Mouse (Mus musculus) forebrain, embryonic 14.5 days (tissue): ENCODE results near the gene Coq10a. TPM values are rescaled to one million over a fixed set of nuclear protein-coding genes. Genes with fewer than 3 reads are reported as not detected.

Experiments used
- microRNA-seq: library from miRNA; unstranded; fragments of <30 nt; microRNA quantifications from one replicate; pipeline ENCODE4, GENCODE M21; 2016
- polyA plus RNA-seq: library from polyadenylated mRNA; unstranded; fragments of >200 nt; fragmentation: Nextera tagmentation; extraction: Ambion mirVana; gene quantifications from 2 replicates; pipeline ENCODE4 v1.2.1, GENCODE M21; 2014

The Coq10a gene
- polyA plus RNA-seq, 1 experiment from 2014 or later: 22.8 TPM

Small RNA genes lying within 50 kb of the gene (microRNA-seq; reads per million reads assigned to microRNA genes)
- gene Gm25361 (not detected), gene Gm26308 (not detected), gene Mir6914 (not detected), gene Mir6915 (1.1 reads per million)

Other genes starting within 250 kb of the Coq10a start
- gene Rbms2, start 188.7 kb downstream of the Coq10a start, polyA plus RNA-seq: 7.4 and 9.6 TPM in 2 replicates
- gene Gls2, start 174.5 kb downstream of the Coq10a start, polyA plus RNA-seq: 0.32 and 0.95 TPM in 2 replicates
- 22.8 and 23.8 TPM in 2 replicates for gene Spryd4, start 157.2 kb downstream of the Coq10a start, polyA plus RNA-seq
- 0.19 and 0.22 TPM in 2 replicates for gene Mip, start 143.2 kb downstream of the Coq10a start, polyA plus RNA-seq
- 27.2 and 28.3 TPM in 2 replicates for gene Timeless, start 136.9 kb downstream of the Coq10a start, polyA plus RNA-seq
- 0.30 TPM in 1 of 2 replicates, not detected in the other for gene Apon, start 114.9 kb downstream of the Coq10a start, polyA plus RNA-seq
- gene Apof, start 100.3 kb downstream of the Coq10a start, polyA plus RNA-seq: not detected in 2 replicates
- gene Stat2, start 98.4 kb downstream of the Coq10a start, polyA plus RNA-seq: 11.6 and 17.4 TPM in 2 replicates
- not detected in 2 replicates for gene Il23a, start 70.2 kb downstream of the Coq10a start, polyA plus RNA-seq
- gene Pan2, start 65.7 kb downstream of the Coq10a start, polyA plus RNA-seq: 21.4 and 23.2 TPM in 2 replicates
- gene Cnpy2, start 46.5 kb downstream of the Coq10a start, polyA plus RNA-seq: 231 and 256 TPM in 2 replicates
- 234 and 243 TPM in 2 replicates for gene Cs, start 31.3 kb downstream of the Coq10a start, polyA plus RNA-seq
- gene Ankrd52, start 8.1 kb upstream of the Coq10a start, polyA plus RNA-seq: 6.8 and 10.3 TPM in 2 replicates
- gene Slc39a5, start 32.2 kb upstream of the Coq10a start, polyA plus RNA-seq: not detected in 2 replicates
- gene Nabp2, start 42.5 kb upstream of the Coq10a start, polyA plus RNA-seq: 147 and 180 TPM in 2 replicates
- gene Rnf41, start 42.7 kb upstream of the Coq10a start, polyA plus RNA-seq: 94.2 and 107 TPM in 2 replicates
- 178 and 201 TPM in 2 replicates for gene Smarcc2, start 90.3 kb upstream of the Coq10a start, polyA plus RNA-seq
- 732 and 818 TPM in 2 replicates for gene Myl6, start 125.1 kb upstream of the Coq10a start, polyA plus RNA-seq
- 4.6 and 5.8 TPM in 2 replicates for gene Myl6b, start 129.7 kb upstream of the Coq10a start, polyA plus RNA-seq
- 4.7 and 6.3 TPM in 2 replicates for gene Esyt1, start 156.9 kb upstream of the Coq10a start, polyA plus RNA-seq
- gene Zc3h10, start 178.8 kb upstream of the Coq10a start, polyA plus RNA-seq: 16.2 and 18.2 TPM in 2 replicates
- 2,276 and 3,259 TPM in 2 replicates for gene Rpl41, start 180.3 kb upstream of the Coq10a start, polyA plus RNA-seq
- 177 and 187 TPM in 2 replicates for gene Pa2g4, start 197.0 kb upstream of the Coq10a start, polyA plus RNA-seq
- 0.17 and 0.40 TPM in 2 replicates for gene Erbb3, start 220.7 kb upstream of the Coq10a start, polyA plus RNA-seq